Mouse (Mus musculus) cortical plate, adult 2 months (tissue): ENCODE results near the gene Sec23b. TPM values are rescaled to one million over a fixed set of nuclear protein-coding genes. Genes with fewer than 3 reads are reported as not detected.
A peak's percentile ranks its signal among the peaks of the same experiment; 100 is the strongest.

Source experiments
- H3K27ac ChIP-seq: fragments of 200-500 bp; 2 replicates; pipeline ENCODE4 v1.5.1; 2012; ENCODE audit warnings: low read length, control low read depth, inconsistent platforms; ENCODE audit not compliant: insufficient read depth
- H3K4me1 ChIP-seq: fragments of 200-500 bp; 2 replicates; pipeline ENCODE4 v1.6.1; 2011; ENCODE audit warnings: low read length; ENCODE audit not compliant: control insufficient read depth, insufficient read depth
- H3K4me3 ChIP-seq: fragments of 200-500 bp; 2 replicates; pipeline ENCODE4 v1.5.1; 2011; ENCODE audit warnings: mild to moderate bottlenecking, low read length, control low read depth; ENCODE audit not compliant: insufficient read depth
- CTCF ChIP-seq: fragments of 200-500 bp; IDR thresholded peaks from 2 replicates; pipeline ENCODE4 v1.5.1; 2011; ENCODE audit warnings: mild to moderate bottlenecking, control low read depth, low read length; ENCODE audit not compliant: insufficient read depth; ENCODE audit errors: extremely low read depth
- POLR2A ChIP-seq: fragments of 200-500 bp; IDR thresholded peaks from 2 replicates; pipeline ENCODE4 v1.6.1; 2011; ENCODE audit warnings: mild to moderate bottlenecking, low read length, control low read depth; ENCODE audit not compliant: insufficient read depth; ENCODE audit errors: extremely low read depth
- polyA plus RNA-seq: library from polyadenylated mRNA; depleted of rRNA; stranded (reverse); fragments of >200 nt; gene quantifications from 2 replicates; pipeline ENCODE4 v1.2.3, GENCODE M21; 2012; rRNA removed

Gene Sec23b
- polyA plus RNA-seq, 1 experiment: 55.4 TPM

DNA sequence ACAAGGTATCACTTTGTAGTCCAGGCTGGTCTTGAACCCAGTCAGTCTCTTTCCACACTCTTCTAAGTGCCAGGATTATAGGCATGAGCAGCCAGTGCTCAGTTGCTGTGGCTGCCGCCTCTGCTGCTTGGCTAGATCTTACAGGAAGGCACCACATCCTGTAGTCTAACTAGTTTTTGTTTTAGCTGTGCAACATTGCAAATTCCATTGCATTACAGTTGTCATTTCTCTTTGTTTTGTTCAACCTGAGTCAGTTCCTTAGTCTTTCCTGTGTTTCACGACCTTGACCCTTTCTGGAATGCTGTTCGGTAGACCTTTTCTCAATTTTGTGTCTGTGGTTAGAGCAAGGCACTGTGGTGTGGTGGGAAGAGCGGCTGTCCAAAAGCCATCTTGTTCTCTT lies 81.2 kb downstream of the Sec23b start:
- no peak for TF ChIP-seq CTCF
- no peak for TF ChIP-seq POLR2A
- H3K4me3 ChIP-seq: no peak overlapping the region
- H3K27ac ChIP-seq: no peak overlapping the region
- H3K4me1 ChIP-seq: no peaks in the 10 kb centered on the region; the same call in 1 of the 2 replicates

GRCm38 (mm10) chr2:144637671-144638395 lies 81.8 kb downstream of the Sec23b start:
- TF ChIP-seq CTCF (no peak), POLR2A (no peak)
- no peak overlapping the region for H3K4me3 ChIP-seq
- H3K4me1 ChIP-seq: no peaks in the 10 kb centered on the region; the same call in 1 of the 2 replicates
- H3K27ac ChIP-seq: no peak overlapping the region

DNA sequence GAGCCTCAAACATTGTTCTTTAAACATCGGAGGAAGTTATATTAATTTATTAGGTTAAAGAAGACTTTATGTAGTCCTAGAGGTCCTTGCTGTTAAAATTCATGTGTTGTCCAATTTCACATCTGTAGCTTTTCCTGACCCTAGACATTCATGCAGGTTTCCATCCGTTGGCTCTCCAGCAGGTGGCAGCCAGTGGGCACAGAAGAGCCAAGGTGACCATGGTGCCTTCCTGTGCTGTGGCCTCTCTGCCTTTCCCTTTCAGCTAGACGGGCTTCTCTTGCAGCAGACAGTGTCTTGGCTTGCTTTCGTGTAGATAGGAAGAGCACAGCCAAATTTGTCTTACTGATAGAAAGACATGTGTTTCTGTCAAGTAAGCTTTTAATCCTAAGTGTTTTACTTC lies 82.7 kb downstream of the Sec23b start:
- no peaks in the 10 kb centered on the region; the same call in 1 of the 2 replicates for H3K4me1 ChIP-seq
- TF ChIP-seq POLR2A (no peak), CTCF (peak; percentile 39; the same call in 1 of the 2 replicates)
- no peak overlapping the region for H3K4me3 ChIP-seq
- H3K27ac ChIP-seq: no peak overlapping the region

- TF ChIP-seq POLR2A (no peak), CTCF (no peak)
- H3K27ac ChIP-seq: no peak overlapping the region
- no peak overlapping the region for H3K4me3 ChIP-seq
- H3K4me1 ChIP-seq: no peaks in the 10 kb centered on the region; the same call in 1 of the 2 replicates
Measured at GRCm38 (mm10) chr2:144640101-144640500, 84.1 kb downstream of the Sec23b start.

Other genes starting within 250 kb of the Sec23b start
- gene Ovol2, start 224.1 kb upstream of the Sec23b start, polyA plus RNA-seq: 15.0 and 16.4 TPM in 2 replicates
- gene Kat14, start 187.2 kb upstream of the Sec23b start, polyA plus RNA-seq: 33.8 and 35.5 TPM in 2 replicates
- gene Pet117, start 187.2 kb upstream of the Sec23b start, polyA plus RNA-seq: 1.0 TPM in 1 of 2 replicates, not detected in the other
- 77.6 and 79.8 TPM in 2 replicates for gene Dzank1, start 28.8 kb upstream of the Sec23b start, polyA plus RNA-seq
- 17.4 and 18.5 TPM in 2 replicates for gene Polr3f, start 28.5 kb upstream of the Sec23b start, polyA plus RNA-seq
- gene Rbbp9, start 5.4 kb upstream of the Sec23b start, polyA plus RNA-seq: 30.8 and 31.7 TPM in 2 replicates
- gene Smim26, start 37.8 kb downstream of the Sec23b start, polyA plus RNA-seq: 71.4 and 78.6 TPM in 2 replicates
- gene Dtd1, start 43.7 kb downstream of the Sec23b start, polyA plus RNA-seq: 61.9 and 62.0 TPM in 2 replicates